8 mouse cellular contexts compared by ENCODE assay signal in genomic region chr5:53998146-53998742, GRCm38 (mm10). TPM values are rescaled to one million over a fixed set of nuclear protein-coding genes. Genes with fewer than 3 reads are reported as not detected.
DNase-seq lines count a peak whose midpoint lies in the region; ATAC-seq lines count a peak whose summit lies in the region.

Gene Stim2, plus strand, starts transcription at chr5:53998499.

- peaks cover 41% of the 10 kb centered on the region for H3K79me2 ChIP-seq in macrophage (ENCODE audit: inconsistent target)

- WGBS in hindbrain, embryonic 16.5 days, result under 1% methylated on average over 45 of the region's 71 CpGs
- under 1% methylated on average over 70 of the region's 71 CpGs for WGBS in macrophage (ENCODE audit: missing documents)

- DNase-seq in T-cell, adult 2 months (ENCODE audit: low spot score), result peak; percentile 96
- peak; percentile 93 to 97 for DNase-seq in cerebellum, postnatal 36 days
- peak; percentile 94 for DNase-seq in gastrocnemius, adult 18-20 months (ENCODE audit: low spot score)
- peak; percentile 92 to 96 for DNase-seq in left cerebral cortex, adult 18-20 months (ENCODE audit: low spot score in 2 of 2)
- DNase-seq in right cerebral cortex, adult 18-20 months, result peak; percentile 97
- DNase-seq in urinary bladder, postnatal 10 days (ENCODE audit: low spot score), result peak; percentile 84

- H3K27ac ChIP-seq in hindbrain, embryonic 16.5 days (ENCODE audit: low read depth, low read length), result peak within 1 kb of the TSS; percentile 93
- H3K27ac ChIP-seq in macrophage, result peak within 1 kb of the TSS; percentile 62

- H3K4me1 ChIP-seq in hindbrain, embryonic 16.5 days (ENCODE audit: control insufficient read depth, insufficient read depth, low read depth, low read length), result peaks cover 13% of the 10 kb centered on the region

- H3K9me3 ChIP-seq in hindbrain, embryonic 16.5 days (ENCODE audit: control insufficient read depth, low read length), result no peaks in the 10 kb centered on the region

- H3K36me3 ChIP-seq in hindbrain, embryonic 16.5 days (ENCODE audit: control insufficient read depth, insufficient read depth, low read length), result no peaks in the 10 kb centered on the region
- H3K36me3 ChIP-seq in macrophage (ENCODE audit: inconsistent target), result no peaks in the 10 kb centered on the region

- peak within 1 kb of the TSS; percentile 94 for H3K4me3 ChIP-seq in hindbrain, embryonic 16.5 days (ENCODE audit: low read length)
- H3K4me3 ChIP-seq in macrophage (ENCODE audit: inconsistent target), result peak within 1 kb of the TSS; percentile 90

- H3K4me2 ChIP-seq in hindbrain, embryonic 16.5 days (ENCODE audit: low read length), result peak within 1 kb of the TSS; percentile 79

- ATAC-seq in hindbrain, embryonic 16.5 days, result peak; percentile 96

- no peaks in the 10 kb centered on the region for H3K27me3 ChIP-seq in hindbrain, embryonic 16.5 days (replicated peaks; ENCODE audit: control insufficient read depth, insufficient read depth, low read length)

- peak within 1 kb of the TSS; percentile 93 for H3K9ac ChIP-seq in hindbrain, embryonic 16.5 days (ENCODE audit: low read depth, low read length)

RNA-seq across cellular contexts. Expression of gene Stim2, which starts in this region (rescaled TPM):
- total RNA-seq in gastrocnemius, adult 18-20 months (2021), result 10 to 100 TPM; 43.7 to 52.6 TPM
- polyA plus RNA-seq in hindbrain, embryonic 16.5 days (2015; fragmentation: Nextera tagmentation; extraction: Ambion mirVana), result 23.0 and 26.8 TPM in 2 replicates
- total RNA-seq in left cerebral cortex, adult 18-20 months (2021), result 10 to 100 TPM; 85.3 to 87.1 TPM
- 10 to 100 TPM in 19 of 26 experiments, 1 to 10 TPM in 7; 7.3 to 43.4 (median 11.6) TPM for total RNA-seq in macrophage (2018; cell fraction: chromatin; rRNA removed)
- 10 to 100 TPM; 14.3 to 39.1 (median 20.1) TPM for total RNA-seq in macrophage (2018; cell fraction: cytosol; rRNA removed)
- 10 to 100 TPM; 14.2 to 48.9 (median 25.5) TPM for total RNA-seq in macrophage (2018; cell fraction: nucleus; rRNA removed)
- 13.9 to 15.3 TPM (median 15.2 TPM) in 3 replicates for polyA plus RNA-seq in macrophage (2018)

Comparison
In these comparisons a context has a peak if more than half of its experiments do, and no peak if none do; other contexts are left out.
1. Peak in every context shown above with its lines: DNase-seq, ATAC-seq, H3K4me3 ChIP-seq and H3K27ac ChIP-seq.